ENCODE assay signal across 15 mouse cellular contexts in the genomic region with DNA sequence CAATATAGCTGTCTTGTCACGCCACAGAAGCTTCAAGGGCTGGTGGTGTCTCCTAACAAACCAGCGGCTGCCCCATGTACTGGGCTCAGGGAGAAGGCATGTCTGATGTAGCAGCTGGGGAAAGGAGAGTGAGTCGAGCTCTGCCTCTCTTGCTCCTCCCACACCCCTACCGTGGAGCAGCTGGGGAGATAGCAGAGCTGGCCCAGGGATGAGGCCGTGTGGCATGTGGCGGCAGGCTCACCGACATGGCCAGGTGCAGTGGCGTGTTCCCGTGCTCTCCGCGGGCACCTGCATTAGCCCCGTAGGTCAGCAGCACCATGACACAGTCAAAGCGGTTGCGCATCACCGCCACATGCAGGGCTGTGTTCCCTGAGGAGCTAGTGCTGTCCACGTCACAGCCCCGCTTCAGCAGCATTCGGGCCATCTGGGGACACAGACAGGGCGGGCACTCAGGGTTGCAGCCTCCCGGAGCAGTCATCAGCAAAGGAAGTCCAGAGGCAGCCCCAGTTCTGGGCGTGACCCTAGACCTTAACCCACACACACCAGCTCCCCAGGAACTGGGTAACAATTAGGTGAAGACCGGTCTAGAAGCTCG. TPM values are rescaled to one million over a fixed set of nuclear protein-coding genes. Genes with fewer than 3 reads are reported as not detected.
"Had no signal": no experiment of that assay in that cellular context is flagged by ENCODE, and none has a peak within 500 bp of the region (broad histone marks: within the 10 kb centered on the region; RNA-seq: fewer than 3 reads in every experiment).

No protein-coding gene starts in this region.

- H3K27me3 ChIP-seq: limb, embryonic 12.5 days; liver, embryonic 15.5 days; midbrain, embryonic 15.5 days; neural tube, embryonic 13.5 days had no signal

- H3K4me3 ChIP-seq: left cerebral cortex, adult 2 months; limb, embryonic 12.5 days; liver, embryonic 15.5 days; midbrain, embryonic 15.5 days; neural tube, embryonic 13.5 days had no signal

- H3K9ac ChIP-seq: limb, embryonic 12.5 days; liver, embryonic 15.5 days; midbrain, embryonic 15.5 days had no signal

- H3K9me3 ChIP-seq: limb, embryonic 12.5 days; liver, embryonic 15.5 days; midbrain, embryonic 15.5 days; neural tube, embryonic 13.5 days had no signal

- H3K4me1 ChIP-seq: limb, embryonic 12.5 days; liver, embryonic 15.5 days; midbrain, embryonic 15.5 days; neural tube, embryonic 13.5 days had no signal

- H3K4me2 ChIP-seq: limb, embryonic 12.5 days; liver, embryonic 15.5 days; midbrain, embryonic 11.5 days; midbrain, embryonic 15.5 days; neural tube, embryonic 13.5 days had no signal

- DNase-seq: kidney, postnatal 10 days; lung, adult 2 months; lung, postnatal 36 days; retina, postnatal 1 day; right cerebral cortex, postnatal 4 days; spleen, adult 18-20 months had no signal

- H3K27ac ChIP-seq: left cerebral cortex, adult 2 months; limb, embryonic 12.5 days; liver, embryonic 15.5 days; midbrain, embryonic 15.5 days; neural tube, embryonic 13.5 days had no signal

- ATAC-seq: lung, postnatal 0 days; midbrain, embryonic 15.5 days had no signal

RNA-seq across cellular contexts. Expression of a gene that starts 51.6 kb away (rescaled TPM):
- polyA plus RNA-seq: liver, adult 2 months; liver, embryonic 15.5 days; thymus, postnatal 0 days had no signal
